Mouse (Mus musculus) megakaryocyte-erythroid progenitor cell, adult 5-6 weeks (primary cell): ENCODE results near the gene Uggt1. TPM values are rescaled to one million over a fixed set of nuclear protein-coding genes. Genes with fewer than 3 reads are reported as not detected.

Source experiments
- ATAC-seq: replicated peaks from 2 replicates; pipeline ENCODE4 v1.8.0; 2016; ENCODE audit warnings: mild to moderate bottlenecking, inconsistent platforms; ENCODE audit not compliant: severe bottlenecking, poor library complexity, low FRiP score, low TSS enrichment
- total RNA-seq, 2 experiments: library from RNA; stranded (forward) in 1 of 2; stranded (reverse) in 1 of 2; fragments of 200-1000, 215-1000 nt in 1 of 2; fragments of >200 nt in 1 of 2; fragmentation: Nextera tagmentation in 1 of 2; gene quantifications; 2 replicates each; pipeline ENCODE4 v1.2.3; 2014 to 2017

Gene Uggt1
- total RNA-seq (2014; fragmentation: Nextera tagmentation) (48.7 and 55.4 TPM in 2 replicates), total RNA-seq (2017) (54.7 and 89.5 TPM in 2 replicates)

- ATAC-seq, result peak; percentile 98
Measured at GRCm38 (mm10) chr1:36244058-36244827, at the start of gene Uggt1. Gene Uggt1 (minus strand): TSS chr1:36244720.

GRCm38 (mm10) chr1:36293470-36293869 lies 49.0 kb upstream of the Uggt1 start:
- ATAC-seq, result no peak

GRCm38 (mm10) chr1:36281849-36282248 lies 37.3 kb upstream of the Uggt1 start:
- ATAC-seq, result no peak

GRCm38 (mm10) chr1:36280938-36281337 lies 36.4 kb upstream of the Uggt1 start:
- ATAC-seq, result no peak

GRCm38 (mm10) chr1:36279202-36279601 lies 34.7 kb upstream of the Uggt1 start:
- peak; percentile 64 for ATAC-seq

GRCm38 (mm10) chr1:36277267-36278060 lies 32.9 kb upstream of the Uggt1 start:
- no peak for ATAC-seq

GRCm38 (mm10) chr1:36275635-36276389 lies 31.3 kb upstream of the Uggt1 start:
- peak; percentile 20 for ATAC-seq

- ATAC-seq, result no peak
Measured at GRCm38 (mm10) chr1:36274455-36274854, 29.9 kb upstream of the Uggt1 start, which contains the start of gene Neurl3. Gene Neurl3 (minus strand): TSS chr1:36274679.

- peak; percentile 74 for ATAC-seq
Measured at GRCm38 (mm10) chr1:36273288-36273687, 28.8 kb upstream of the Uggt1 start.

- peak; percentile 21; the same call in 1 of the 2 replicates for ATAC-seq
Measured at GRCm38 (mm10) chr1:36272546-36272945, 28.0 kb upstream of the Uggt1 start.

GRCm38 (mm10) chr1:36271516-36272230 lies 27.2 kb upstream of the Uggt1 start:
- ATAC-seq, result no peak

GRCm38 (mm10) chr1:36270666-36271065 lies 26.1 kb upstream of the Uggt1 start:
- no peak for ATAC-seq

GRCm38 (mm10) chr1:36269121-36269795 lies 24.7 kb upstream of the Uggt1 start:
- no peak for ATAC-seq

- no peak for ATAC-seq
Measured at GRCm38 (mm10) chr1:36267595-36267994, 23.1 kb upstream of the Uggt1 start.

- no peak for ATAC-seq
Measured at GRCm38 (mm10) chr1:36266293-36266692, 21.8 kb upstream of the Uggt1 start.

- peak; percentile 74 for ATAC-seq
Measured at GRCm38 (mm10) chr1:36263833-36264488, 19.4 kb upstream of the Uggt1 start.

GRCm38 (mm10) chr1:36261708-36262504 lies 17.4 kb upstream of the Uggt1 start:
- no peak for ATAC-seq
